Mouse (Mus musculus): Measurements from ENCODE around the gene Abcd4.

GRCm38 (mm10) chr12:84569336-84569970 lies 47.8 kb downstream of the Abcd4 start, which contains the start of gene Vsx2:
- TF ChIP-seq CTCF (IDR thresholded peaks at IDR 0.05; ENCODE audit: low read depth), result no peak
- TF ChIP-seq EP300 (IDR thresholded peaks at IDR 0.05; ENCODE audit: low read depth), result no peak

All from heart, postnatal 0 days (tissue).